Mouse (Mus musculus) embryonic facial prominence, embryonic 12.5 days (tissue): ENCODE measurements around the gene Afg1l. TPM values are rescaled to one million over a fixed set of nuclear protein-coding genes. Genes with fewer than 3 reads are reported as not detected.

Source experiments
- ATAC-seq: fragments of 200-750 bp; cut with Nextera tagmentation; 2 replicates; pipeline ENCODE4 v1.8.0; 2017; ENCODE audit not compliant: insufficient number of reproducible peaks, insufficient read depth, low FRiP score, low TSS enrichment
- H3K27ac ChIP-seq: fragments of 300-500 bp; sonication (generic); 2 replicates; pipeline ENCODE4 v1.5.1; 2016; ENCODE audit warnings: mild to moderate bottlenecking
- H3K27me3 ChIP-seq: fragments of 300-500 bp; sonication (generic); 2 replicates; pipeline ENCODE4 v1.6.1; 2016; ENCODE audit warnings: mild to moderate bottlenecking, moderate library complexity
- H3K36me3 ChIP-seq: fragments of 300-500 bp; sonication (generic); 2 replicates; pipeline ENCODE4 v1.6.1; 2016; ENCODE audit warnings: mild to moderate bottlenecking
- H3K4me1 ChIP-seq: fragments of 300-500 bp; sonication (generic); 2 replicates; pipeline ENCODE4 v1.6.1; 2016
- H3K4me2 ChIP-seq: fragments of 300-500 bp; sonication (generic); replicated peaks from 2 replicates; pipeline ENCODE4 v1.6.1; 2016; ENCODE audit warnings: mild to moderate bottlenecking, moderate library complexity
- H3K4me3 ChIP-seq: fragments of 300-500 bp; sonication (generic); 2 replicates; pipeline ENCODE4 v1.5.1; 2016; ENCODE audit warnings: mild to moderate bottlenecking
- H3K9ac ChIP-seq: fragments of 300-500 bp; sonication (generic); 2 replicates; pipeline ENCODE4 v1.6.1; 2016; ENCODE audit warnings: mild to moderate bottlenecking, moderate library complexity
- H3K9me3 ChIP-seq: fragments of 300-500 bp; sonication (generic); 2 replicates; pipeline ENCODE4 v1.6.1; 2016; ENCODE audit warnings: mild to moderate bottlenecking, moderate library complexity
- WGBS: fragments of 180-500 bp; shearing (Covaris S2); methylation state at CpG from one replicate; pipeline ENCODE4 v1.1.7; 2016; 5-methylcytosine and 5-hydroxymethylcytosine counted together
- polyA plus RNA-seq: library from polyadenylated mRNA; unstranded; fragments of >200 nt; fragmentation: Nextera tagmentation; extraction: Ambion mirVana; gene quantifications from 2 replicates; pipeline ENCODE4 v1.2.1, GENCODE M21; 2016

Gene Afg1l
- polyA plus RNA-seq, 1 experiment from 2014 or later, result 5.6 TPM

DNA sequence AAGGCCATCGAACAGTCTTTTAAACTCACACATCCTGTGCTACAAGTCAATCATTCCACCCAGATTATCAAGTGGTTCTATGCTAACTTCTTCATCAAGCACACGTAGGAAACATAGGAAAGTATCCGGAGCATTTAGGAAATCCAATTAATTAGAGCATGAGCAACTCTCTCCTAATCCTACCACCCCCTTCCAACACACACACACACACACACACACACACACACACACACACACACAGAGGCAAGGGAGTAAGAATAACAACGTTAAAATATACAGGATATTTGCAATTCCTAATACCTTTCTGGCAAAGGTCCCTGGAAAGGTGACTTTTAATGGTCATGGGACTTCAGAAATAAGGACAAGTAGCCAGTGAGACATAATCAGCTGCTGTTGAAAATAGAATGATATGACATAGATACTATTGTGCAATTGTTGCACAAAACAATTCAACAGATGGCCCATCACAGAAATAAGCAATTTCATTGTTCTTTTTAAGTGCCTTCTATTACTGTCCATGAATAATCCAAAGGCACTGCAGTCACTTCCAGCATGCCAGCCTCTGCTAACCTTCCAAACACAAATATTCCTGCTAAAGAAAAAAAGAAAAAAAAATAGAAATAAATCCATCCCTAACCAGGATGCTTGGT, 62.4 kb downstream of the Afg1l start:
- WGBS, result 68% methylated on average over 4 of the region's 4 CpGs
- no peaks in the 10 kb centered on the region for H3K9me3 ChIP-seq
- ATAC-seq, result no peak
- no peaks in the 10 kb centered on the region for H3K27me3 ChIP-seq
- H3K4me1 ChIP-seq, result 0 out of 2 replicates have a peak, but pooled peaks cover 2% of the 10 kb centered on the region
- no peaks in the 10 kb centered on the region for H3K36me3 ChIP-seq
- H3K27ac ChIP-seq, result no peak overlapping the region
- no peak overlapping the region for H3K9ac ChIP-seq
- H3K4me3 ChIP-seq, result no peak overlapping the region
- no peak overlapping the region for H3K4me2 ChIP-seq

- H3K9me3 ChIP-seq, result no peaks in the 10 kb centered on the region
- H3K4me1 ChIP-seq, result no peaks in the 10 kb centered on the region
- no peak overlapping the region for H3K4me2 ChIP-seq
- no peak for ATAC-seq
- WGBS, result 77% methylated on average over 6 of the region's 6 CpGs
- H3K4me3 ChIP-seq, result no peak overlapping the region
- no peaks in the 10 kb centered on the region for H3K36me3 ChIP-seq
- no peak overlapping the region for H3K27ac ChIP-seq
- H3K27me3 ChIP-seq, result no peaks in the 10 kb centered on the region
- H3K9ac ChIP-seq, result no peak overlapping the region
Observed at GRCm38 (mm10) chr10:42410748-42411537, 67.4 kb downstream of the Afg1l start.

GRCm38 (mm10) chr10:42390436-42390835, 87.9 kb downstream of the Afg1l start:
- Histone ChIP-seq H3K36me3 (no peaks in the 10 kb centered on the region; the same call in 1 of the 2 replicates), H3K4me3 (no peak overlapping the region), H3K4me2 (no peak overlapping the region), H3K9ac (no peak overlapping the region), H3K9me3 (peaks cover 4% of the 10 kb centered on the region; the same call in 1 of the 2 replicates), H3K27ac (no peak overlapping the region), H3K4me1 (no peaks in the 10 kb centered on the region), H3K27me3 (no peaks in the 10 kb centered on the region)
- 73% methylated on average over 11 of the region's 11 CpGs for WGBS
- ATAC-seq, result no peak

- Histone ChIP-seq H3K27ac (no peak overlapping the region), H3K4me3 (no peak overlapping the region), H3K27me3 (no peaks in the 10 kb centered on the region), H3K36me3 (no peaks in the 10 kb centered on the region), H3K9me3 (no peaks in the 10 kb centered on the region), H3K4me1 (0 out of 2 replicates have a peak, but pooled peaks cover 3% of the 10 kb centered on the region), H3K9ac (no peak overlapping the region), H3K4me2 (no peak overlapping the region)
- no peak for ATAC-seq
Observed at GRCm38 (mm10) chr10:42388181-42388580, 90.2 kb downstream of the Afg1l start.

DNA sequence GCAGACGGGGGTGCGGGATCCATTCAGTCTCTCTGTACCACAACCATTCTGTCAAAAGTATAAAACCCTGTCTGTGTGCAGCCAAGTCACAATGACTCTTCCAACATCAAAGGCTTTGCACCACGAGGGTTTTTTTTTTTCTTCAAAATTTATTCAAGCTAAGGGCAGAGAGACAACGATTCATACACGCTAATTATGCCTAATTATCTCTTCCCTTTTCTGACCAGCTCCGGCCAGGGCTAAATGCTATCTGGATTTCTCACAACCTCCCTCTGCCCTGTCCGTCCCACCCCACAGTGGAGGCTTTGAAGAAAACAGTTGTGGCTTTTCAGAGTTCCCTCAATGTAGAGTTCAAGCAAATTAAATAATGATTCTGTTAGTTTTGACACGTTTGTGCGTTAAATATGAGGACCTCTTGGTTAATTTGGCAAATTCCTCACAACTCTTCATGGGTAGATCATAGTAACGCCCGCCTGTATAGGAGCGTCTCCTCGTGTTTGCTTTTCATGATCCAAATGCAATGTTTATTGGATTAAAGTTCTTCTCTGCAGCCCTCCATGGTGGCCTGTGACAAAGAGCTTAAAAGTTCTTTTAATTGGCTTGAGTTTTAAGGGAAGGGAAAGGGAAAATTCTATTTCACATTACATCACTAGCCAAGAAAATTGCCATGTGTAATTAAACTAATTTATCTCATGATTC, 93.3 kb downstream of the Afg1l start:
- H3K4me2 ChIP-seq, result no peak overlapping the region
- no peak for ATAC-seq
- 0 out of 2 replicates have a peak, but pooled peaks cover 3% of the 10 kb centered on the region for H3K4me1 ChIP-seq
- WGBS, result 53% methylated on average over 13 of the region's 13 CpGs
- H3K9ac ChIP-seq, result no peak overlapping the region
- no peaks in the 10 kb centered on the region for H3K27me3 ChIP-seq
- no peak overlapping the region for H3K27ac ChIP-seq
- H3K9me3 ChIP-seq, result no peaks in the 10 kb centered on the region
- H3K36me3 ChIP-seq, result no peaks in the 10 kb centered on the region
- H3K4me3 ChIP-seq, result no peak overlapping the region

GRCm38 (mm10) chr10:42383708-42384107, 94.7 kb downstream of the Afg1l start:
- H3K4me1 ChIP-seq, result 0 out of 2 replicates have a peak, but pooled peaks cover 3% of the 10 kb centered on the region
- H3K9ac ChIP-seq, result no peak overlapping the region
- H3K27ac ChIP-seq, result no peak overlapping the region
- H3K9me3 ChIP-seq, result no peaks in the 10 kb centered on the region
- H3K36me3 ChIP-seq, result no peaks in the 10 kb centered on the region
- WGBS, result 50% methylated on average over 6 of the region's 6 CpGs
- ATAC-seq, result no peak
- no peak overlapping the region for H3K4me3 ChIP-seq
- H3K4me2 ChIP-seq, result no peak overlapping the region
- H3K27me3 ChIP-seq, result no peaks in the 10 kb centered on the region

DNA sequence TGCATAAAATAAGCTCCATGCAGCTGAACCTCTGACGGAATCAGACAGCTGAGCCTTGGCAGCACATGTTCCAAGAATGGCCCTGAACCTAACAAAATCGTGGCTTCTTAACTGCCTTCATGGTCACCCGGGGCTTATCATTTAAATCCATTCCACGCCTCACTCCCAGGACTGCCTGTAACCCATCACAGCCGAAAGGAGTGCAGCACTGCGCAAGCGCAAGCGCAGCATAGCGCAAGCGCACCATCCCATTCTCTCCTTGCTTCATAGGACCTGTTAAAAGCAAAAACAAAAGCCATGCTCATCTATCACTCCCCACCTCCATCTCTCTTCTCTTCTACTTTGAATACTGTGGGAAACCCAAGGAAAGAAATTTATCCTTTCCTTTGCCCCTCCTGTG, 114.1 kb downstream of the Afg1l start:
- H3K4me2 ChIP-seq, result no peak overlapping the region
- no peaks in the 10 kb centered on the region for H3K27me3 ChIP-seq
- H3K9ac ChIP-seq, result no peak overlapping the region
- H3K4me1 ChIP-seq, result peaks cover 5% of the 10 kb centered on the region; the same call in 1 of the 2 replicates
- H3K27ac ChIP-seq, result no peak overlapping the region
- 81% methylated on average over 10 of the region's 10 CpGs for WGBS
- H3K4me3 ChIP-seq, result no peak overlapping the region
- ATAC-seq, result no peak
- H3K36me3 ChIP-seq, result no peaks in the 10 kb centered on the region
- no peaks in the 10 kb centered on the region for H3K9me3 ChIP-seq

- Histone ChIP-seq H3K4me2 (no peak overlapping the region), H3K27ac (no peak overlapping the region), H3K36me3 (no peaks in the 10 kb centered on the region), H3K4me3 (no peak overlapping the region), H3K9me3 (no peaks in the 10 kb centered on the region), H3K27me3 (no peaks in the 10 kb centered on the region), H3K4me1 (no peaks in the 10 kb centered on the region), H3K9ac (no peak overlapping the region)
- WGBS, result 46% methylated on average over 3 of the region's 3 CpGs
- ATAC-seq, result no peak
Observed at GRCm38 (mm10) chr10:42355980-42356379, 122.4 kb downstream of the Afg1l start.

DNA sequence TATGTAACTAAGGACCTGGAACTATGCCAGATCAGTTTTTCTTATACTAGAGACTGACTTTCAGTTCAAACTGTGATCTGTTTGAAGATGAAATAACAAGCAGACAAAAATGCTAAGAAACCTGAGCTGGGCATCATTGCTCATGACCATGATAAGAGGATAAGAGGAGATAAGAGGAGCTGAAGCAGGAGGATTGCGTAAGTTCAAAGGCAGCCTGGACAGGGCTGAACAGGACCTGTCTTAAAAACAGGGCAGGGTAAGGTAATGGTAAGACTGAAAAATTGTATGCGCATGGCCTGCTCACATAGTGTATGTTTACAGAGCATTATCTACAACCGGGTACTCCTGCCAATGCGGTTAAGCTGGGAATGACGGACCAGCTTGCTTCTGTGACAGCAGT, 130.4 kb downstream of the Afg1l start:
- H3K36me3 ChIP-seq, result no peaks in the 10 kb centered on the region
- H3K4me1 ChIP-seq, result peaks cover 8% of the 10 kb centered on the region; the same call in 1 of the 2 replicates
- no peak overlapping the region for H3K27ac ChIP-seq
- WGBS, result 84% methylated on average over 5 of the region's 5 CpGs
- no peaks in the 10 kb centered on the region for H3K9me3 ChIP-seq
- no peak overlapping the region for H3K4me3 ChIP-seq
- H3K27me3 ChIP-seq, result no peaks in the 10 kb centered on the region
- no peak overlapping the region for H3K9ac ChIP-seq
- no peak for ATAC-seq
- no peak overlapping the region for H3K4me2 ChIP-seq

DNA sequence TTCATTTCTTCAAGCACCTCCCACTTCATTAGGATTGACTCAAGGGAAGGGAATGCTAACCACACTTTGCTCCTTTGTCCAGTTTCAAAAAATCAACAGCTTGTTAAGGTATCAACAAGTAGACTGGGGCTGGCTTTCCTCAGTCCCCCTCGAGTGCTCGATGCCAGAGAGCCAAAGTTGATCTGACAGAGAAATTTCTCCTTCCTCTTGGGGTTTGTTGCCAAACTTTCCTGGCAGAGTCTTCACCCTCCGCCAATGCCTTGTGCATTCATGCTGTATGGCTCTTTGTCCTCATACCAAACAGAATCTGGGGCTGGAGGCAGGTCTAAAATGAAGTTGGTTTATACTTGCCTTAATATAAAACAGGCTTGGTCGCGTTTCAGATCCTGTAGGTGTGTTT, 131.2 kb downstream of the Afg1l start:
- Histone ChIP-seq H3K4me3 (no peak overlapping the region), H3K4me2 (no peak overlapping the region), H3K27ac (0 out of 2 replicates have a peak overlapping the region, but pooled peaks have one; percentile 80), H3K36me3 (no peaks in the 10 kb centered on the region), H3K4me1 (peaks cover 8% of the 10 kb centered on the region; the same call in 1 of the 2 replicates), H3K9me3 (no peaks in the 10 kb centered on the region), H3K9ac (no peak overlapping the region), H3K27me3 (no peaks in the 10 kb centered on the region)
- 43% methylated on average over 5 of the region's 5 CpGs for WGBS
- peak; percentile 28; the same call in 1 of the 2 replicates for ATAC-seq

- H3K9ac ChIP-seq, result no peak overlapping the region
- WGBS, result 29% methylated on average over 12 of the region's 12 CpGs
- no peaks in the 10 kb centered on the region for H3K9me3 ChIP-seq
Observed at GRCm38 (mm10) chr10:42346179-42346877, 132.0 kb downstream of the Afg1l start.

More at GRCm38 (mm10) chr10:42346179-42346877, 132.0 kb downstream of the Afg1l start:
- Histone ChIP-seq H3K27me3 (no peaks in the 10 kb centered on the region), H3K4me3 (no peak overlapping the region), H3K4me1 (peaks cover 8% of the 10 kb centered on the region; the same call in 1 of the 2 replicates), H3K27ac (peak overlapping the region; percentile 80), H3K4me2 (no peak overlapping the region), H3K36me3 (no peaks in the 10 kb centered on the region)
- ATAC-seq, result peak; percentile 15; the same call in 1 of the 2 replicates
